Mouse (Mus musculus): ENCODE data around the gene Nudt16l1.

Gene Nudt16l1

DNA sequence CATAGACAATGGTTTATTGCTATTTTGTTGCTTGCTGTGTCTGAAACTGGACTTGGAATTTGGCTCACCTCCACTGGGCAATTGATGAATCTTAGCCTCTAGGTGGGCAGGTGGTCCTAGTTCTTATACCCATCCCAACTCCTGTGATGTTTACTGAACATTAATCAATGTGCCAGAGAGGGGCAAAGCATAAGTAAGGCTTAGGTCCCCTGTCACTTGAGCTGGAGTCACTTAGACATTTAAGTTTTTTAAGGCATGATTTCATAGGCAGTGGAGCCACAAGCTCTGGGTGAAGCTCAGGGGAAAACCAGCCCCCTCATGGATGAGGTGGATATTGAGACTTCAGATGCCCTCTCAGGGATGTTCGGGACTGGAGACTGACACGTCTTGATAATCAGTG lies at the start of gene Nudt16l1:
Gene Nudt16l1 (plus strand): TSS at position 301 of the 400 bp plus-strand sequence.
- DNase-seq (ENCODE audit: low spot score in 2 of 2): no peak

- DNase-seq (ENCODE audit: low spot score in 2 of 2): no peak
Measured at GRCm38 (mm10) chr16:4890201-4890709, 48.3 kb upstream of the Nudt16l1 start.

DNA sequence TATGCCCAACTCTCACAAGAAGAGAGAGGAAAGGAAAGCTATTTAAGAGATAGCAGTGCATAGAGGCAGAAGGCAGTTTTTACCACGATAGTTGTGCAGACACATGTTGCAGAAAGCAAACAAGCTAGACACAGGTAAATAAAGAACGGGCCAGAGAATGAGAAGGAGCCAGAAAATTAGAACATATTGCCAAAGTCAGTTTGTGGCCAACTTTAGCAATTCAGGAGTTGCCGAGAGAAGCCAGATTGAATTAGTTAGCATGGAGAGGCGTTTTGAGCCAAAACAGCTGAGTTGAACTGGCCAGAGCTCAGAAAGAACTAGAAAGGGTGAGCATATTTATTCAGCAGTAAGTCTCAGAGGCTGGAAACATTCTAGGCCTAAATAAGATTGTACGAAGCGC lies 46.4 kb upstream of the Nudt16l1 start:
- no peak for DNase-seq (ENCODE audit: low spot score in 2 of 2)

DNA sequence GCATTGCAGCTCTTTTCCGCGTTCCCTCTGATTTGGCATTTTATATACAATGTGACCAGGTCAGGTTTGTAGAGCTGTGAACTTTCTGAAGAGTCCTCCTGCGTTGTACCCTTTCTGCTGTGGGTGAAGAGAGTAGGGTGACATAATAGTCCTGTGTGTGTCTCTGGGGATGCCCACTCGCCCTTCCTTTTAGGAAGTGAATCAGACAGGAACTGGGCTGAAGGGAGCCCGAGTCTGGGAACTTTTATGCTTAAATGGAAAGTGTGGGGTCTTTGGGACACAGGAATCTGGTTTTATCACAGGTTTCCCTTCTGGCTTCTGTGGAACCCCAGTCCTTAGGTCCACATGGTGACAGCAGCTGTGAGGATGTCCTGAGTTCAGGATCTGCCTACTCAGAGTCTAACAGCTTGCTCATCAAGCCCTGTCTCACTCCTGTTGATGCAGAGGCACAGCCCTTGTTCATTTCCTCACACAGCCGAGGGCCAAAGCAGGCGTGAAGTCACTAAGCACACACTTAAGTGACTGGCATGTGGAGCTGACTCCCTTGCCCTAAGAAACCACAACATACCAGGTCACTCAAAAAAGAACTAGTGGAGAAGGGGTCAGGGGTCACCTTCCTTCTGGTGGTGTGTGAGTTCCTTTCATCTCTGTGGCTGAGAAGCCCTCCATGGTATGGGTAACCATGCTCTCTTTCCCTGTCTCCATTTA lies 44.2 kb upstream of the Nudt16l1 start:
- no peak for DNase-seq (ENCODE audit: low spot score in 2 of 2)

DNA sequence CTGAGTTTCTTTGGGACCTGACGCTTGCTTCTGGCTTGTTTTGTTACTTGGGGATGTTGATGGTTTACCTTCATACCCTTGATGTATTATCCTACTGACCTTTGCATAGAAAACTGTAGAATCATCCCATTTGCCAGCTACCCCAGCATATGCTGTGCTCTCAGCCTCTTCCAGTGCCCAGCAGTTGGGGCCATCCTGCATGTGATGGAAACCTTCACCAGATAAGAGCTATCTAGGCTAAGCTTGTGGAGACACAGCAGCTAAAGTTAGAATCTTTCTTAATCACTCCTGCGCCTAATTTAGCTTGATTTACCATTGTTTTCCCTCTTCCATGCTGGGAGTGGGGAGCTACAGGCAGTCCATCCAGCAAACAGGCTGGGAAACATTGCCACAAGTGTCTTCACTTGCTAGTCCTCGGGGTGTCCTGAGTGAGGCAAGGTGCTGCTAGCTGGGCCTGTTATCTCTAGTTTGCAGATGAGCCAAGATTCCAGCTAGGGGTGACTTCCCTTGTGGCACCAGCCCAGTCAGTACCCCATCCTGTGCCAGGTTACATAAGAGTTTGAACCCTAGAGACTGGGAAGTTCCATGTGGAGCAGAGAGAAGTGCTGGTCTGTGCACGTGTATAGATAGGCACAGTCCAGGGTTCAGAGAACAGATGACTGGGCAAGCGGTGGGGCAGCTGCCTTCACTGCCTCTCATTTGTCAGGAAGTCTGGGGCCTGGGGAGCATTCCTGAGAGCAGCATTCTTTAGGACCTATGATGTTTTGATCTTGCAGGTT lies 42.1 kb upstream of the Nudt16l1 start:
- no peak for DNase-seq (ENCODE audit: low spot score in 2 of 2)

DNA sequence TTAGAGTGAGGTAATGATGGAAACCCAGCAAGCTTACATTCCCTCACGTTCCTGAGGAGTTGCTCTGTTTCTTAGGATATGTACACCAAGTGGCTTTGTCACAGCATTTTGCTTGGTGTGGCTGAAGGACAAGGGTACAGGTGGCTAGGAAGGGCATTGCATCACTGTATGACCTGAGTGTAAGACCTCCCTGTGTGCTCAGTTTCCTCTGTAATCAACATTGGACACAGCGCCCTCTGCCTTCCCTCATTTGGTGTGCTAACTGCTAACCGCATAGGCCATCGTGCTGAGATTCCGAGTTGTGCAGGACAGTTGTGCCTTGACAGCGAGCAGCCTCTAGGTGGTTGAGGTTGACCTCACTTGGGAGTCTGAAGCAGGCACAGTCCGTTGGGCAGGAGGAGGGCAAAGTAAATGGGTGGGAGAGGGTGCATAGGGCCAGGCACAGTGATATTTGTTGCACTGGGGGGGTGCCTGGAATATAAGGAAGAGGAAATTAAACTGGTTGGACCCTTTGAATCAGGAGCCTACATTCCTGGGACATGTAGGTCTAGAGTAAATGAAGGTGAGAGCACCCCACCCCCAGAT lies 41.3 kb upstream of the Nudt16l1 start:
- DNase-seq (ENCODE audit: low spot score in 2 of 2): no peak

DNA sequence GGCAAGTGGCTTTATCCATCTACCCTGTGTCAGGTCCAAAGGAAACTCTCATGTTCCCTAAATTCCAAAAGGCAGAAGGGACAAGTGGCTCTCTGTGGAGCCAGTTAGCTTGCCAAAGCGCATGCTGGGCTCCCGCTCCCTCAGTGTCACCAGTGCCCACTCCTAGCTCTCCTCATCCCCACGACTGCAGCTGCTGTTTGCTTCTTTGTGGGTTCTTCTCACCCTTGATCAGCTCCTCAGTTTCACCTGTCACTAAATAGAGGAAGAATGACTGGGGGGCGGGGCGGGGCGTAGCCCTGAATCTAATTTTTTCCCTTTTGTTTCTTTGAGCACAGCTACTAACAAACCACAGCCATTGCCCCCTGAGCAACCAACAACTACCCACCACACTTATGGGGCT lies 39.7 kb upstream of the Nudt16l1 start:
- DNase-seq (ENCODE audit: low spot score in 2 of 2): no peak

GRCm38 (mm10) chr16:4899711-4900110 lies 38.9 kb upstream of the Nudt16l1 start:
- DNase-seq (ENCODE audit: low spot score in 2 of 2): no peak

GRCm38 (mm10) chr16:4901167-4901566 lies 37.4 kb upstream of the Nudt16l1 start:
- no peak for DNase-seq (ENCODE audit: low spot score in 2 of 2)

DNA sequence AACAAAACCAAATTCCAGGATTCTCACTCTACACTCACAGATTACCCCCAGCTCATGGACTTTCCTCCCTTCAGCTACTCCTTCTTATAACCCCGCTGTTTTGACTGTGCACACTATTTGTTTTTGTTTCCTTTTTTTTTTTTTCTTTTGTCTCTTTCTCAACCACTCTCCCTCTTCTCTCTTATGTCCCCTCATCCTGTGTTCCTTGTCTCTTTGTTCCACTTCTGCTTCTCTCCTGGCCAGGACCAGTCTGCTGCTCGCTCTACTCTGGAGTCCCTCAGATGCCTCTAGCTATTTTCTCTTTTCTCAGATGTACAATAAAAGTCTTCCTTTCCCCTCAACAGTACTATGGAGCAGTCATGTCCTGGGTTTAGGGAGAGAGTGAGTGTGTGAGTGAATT lies 36.2 kb upstream of the Nudt16l1 start:
- no peak for DNase-seq (ENCODE audit: low spot score in 2 of 2)

DNA sequence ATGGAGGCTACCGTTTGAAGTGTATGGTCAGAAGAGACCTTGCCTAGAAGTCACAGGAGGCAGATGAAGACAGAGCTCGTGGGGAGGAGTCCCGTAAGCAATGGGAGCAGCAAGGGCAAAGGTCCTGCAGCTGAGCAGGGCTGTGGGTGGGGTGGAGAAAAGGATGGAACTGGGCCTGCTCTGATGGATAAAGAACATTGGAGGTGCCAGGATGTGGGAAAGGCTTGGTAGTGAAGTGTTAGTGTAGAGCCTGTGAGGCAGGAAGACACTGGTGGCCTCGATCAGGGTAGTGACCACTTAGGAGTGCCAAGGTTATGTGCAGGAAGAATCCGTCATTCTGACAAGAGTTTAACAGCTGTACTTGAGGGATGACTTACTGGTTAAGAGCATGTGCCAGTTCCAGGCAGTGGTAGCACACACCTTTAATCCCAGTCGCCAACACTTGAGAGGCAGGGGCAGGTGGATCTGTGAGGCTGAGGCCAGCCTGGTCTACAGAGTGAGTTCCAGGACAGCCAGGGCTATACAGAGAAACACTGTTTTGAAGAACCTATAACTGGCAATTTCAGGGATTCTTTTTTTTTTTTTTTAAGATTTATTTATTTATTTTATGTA lies 35.0 kb upstream of the Nudt16l1 start:
- DNase-seq (ENCODE audit: low spot score in 2 of 2): no peak

- no peak for DNase-seq (ENCODE audit: low spot score in 2 of 2)
Measured at GRCm38 (mm10) chr16:4904878-4905277, 33.7 kb upstream of the Nudt16l1 start.

DNA sequence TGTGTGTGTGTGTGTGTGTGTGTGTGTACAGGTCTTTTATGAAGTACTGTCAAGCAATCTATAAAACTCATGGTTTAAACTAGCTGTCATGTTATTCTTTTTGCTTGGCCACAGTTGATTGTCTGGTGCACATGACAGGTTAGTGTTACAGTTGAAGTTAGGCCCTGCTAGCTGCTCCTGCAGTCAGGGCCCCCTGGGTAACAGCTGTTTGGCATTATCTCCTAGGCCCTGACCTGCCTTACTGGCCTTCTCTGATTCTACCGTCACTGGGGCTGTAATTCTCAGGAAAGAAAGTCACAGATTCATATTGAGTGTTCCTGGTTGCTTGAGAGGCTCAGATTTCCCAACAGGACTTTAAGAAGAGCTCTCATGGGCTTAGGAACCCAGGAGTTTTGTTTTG lies 33.0 kb upstream of the Nudt16l1 start:
- no peak for DNase-seq (ENCODE audit: low spot score in 2 of 2)

GRCm38 (mm10) chr16:4906559-4906958 lies 32.0 kb upstream of the Nudt16l1 start:
- no peak for DNase-seq (ENCODE audit: low spot score in 2 of 2)

- no peak for DNase-seq (ENCODE audit: low spot score in 2 of 2)
Measured at GRCm38 (mm10) chr16:4907386-4907785, 31.2 kb upstream of the Nudt16l1 start.

- DNase-seq (ENCODE audit: low spot score in 2 of 2): no peak
Measured at GRCm38 (mm10) chr16:4907972-4908371, 30.6 kb upstream of the Nudt16l1 start.

GRCm38 (mm10) chr16:4909745-4910144 lies 28.8 kb upstream of the Nudt16l1 start:
- no peak for DNase-seq (ENCODE audit: low spot score in 2 of 2)

DNA sequence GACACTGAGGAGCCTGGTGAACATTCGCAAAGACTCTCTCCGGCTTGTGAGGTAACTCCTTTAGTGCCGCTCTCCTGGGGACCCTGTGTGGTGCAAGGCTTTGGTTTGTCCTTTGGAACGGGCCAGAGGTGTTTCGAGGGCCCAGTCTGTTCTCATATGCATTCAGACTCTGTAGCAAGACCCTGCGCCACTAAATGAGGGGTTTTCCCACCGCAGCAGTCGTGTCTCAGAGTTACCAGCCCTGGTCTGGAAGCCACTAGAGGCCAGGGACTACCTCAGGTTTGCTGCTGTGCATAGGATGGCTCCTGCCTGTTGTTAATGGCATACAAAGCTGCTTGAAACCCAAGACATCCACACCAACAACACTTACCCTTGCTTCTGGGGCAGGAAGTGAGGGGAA lies 27.8 kb upstream of the Nudt16l1 start:
- DNase-seq (ENCODE audit: low spot score in 2 of 2): no peak

DNA sequence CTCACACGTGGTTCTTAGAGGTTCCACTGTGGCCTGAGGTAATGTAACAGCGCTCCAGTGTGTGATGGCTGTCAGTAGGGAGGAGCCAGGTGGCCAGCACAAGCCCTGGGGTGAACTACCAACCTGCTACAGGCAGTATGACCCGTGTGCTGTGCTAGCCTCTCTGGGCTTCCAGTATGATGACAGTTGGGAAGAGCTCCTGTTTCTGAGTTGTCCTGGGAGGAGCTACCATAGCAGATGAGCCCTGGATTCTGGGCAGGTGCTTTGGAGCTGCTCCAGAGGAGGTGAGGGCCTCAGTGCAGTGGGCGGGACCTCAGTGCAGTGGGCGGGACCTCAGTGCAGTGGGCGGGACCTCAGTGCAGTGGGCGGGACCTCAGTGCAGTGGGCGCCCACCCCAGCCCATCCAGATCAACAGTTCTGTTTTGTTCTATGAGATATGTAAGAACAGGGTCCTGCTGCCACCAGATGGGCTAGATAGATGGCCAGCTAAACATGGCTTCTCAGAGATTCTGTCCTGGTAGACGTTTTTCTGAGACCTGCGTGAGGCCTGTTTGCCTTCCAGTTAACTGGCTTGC lies 26.4 kb upstream of the Nudt16l1 start:
- no peak for DNase-seq (ENCODE audit: low spot score in 2 of 2)

DNA sequence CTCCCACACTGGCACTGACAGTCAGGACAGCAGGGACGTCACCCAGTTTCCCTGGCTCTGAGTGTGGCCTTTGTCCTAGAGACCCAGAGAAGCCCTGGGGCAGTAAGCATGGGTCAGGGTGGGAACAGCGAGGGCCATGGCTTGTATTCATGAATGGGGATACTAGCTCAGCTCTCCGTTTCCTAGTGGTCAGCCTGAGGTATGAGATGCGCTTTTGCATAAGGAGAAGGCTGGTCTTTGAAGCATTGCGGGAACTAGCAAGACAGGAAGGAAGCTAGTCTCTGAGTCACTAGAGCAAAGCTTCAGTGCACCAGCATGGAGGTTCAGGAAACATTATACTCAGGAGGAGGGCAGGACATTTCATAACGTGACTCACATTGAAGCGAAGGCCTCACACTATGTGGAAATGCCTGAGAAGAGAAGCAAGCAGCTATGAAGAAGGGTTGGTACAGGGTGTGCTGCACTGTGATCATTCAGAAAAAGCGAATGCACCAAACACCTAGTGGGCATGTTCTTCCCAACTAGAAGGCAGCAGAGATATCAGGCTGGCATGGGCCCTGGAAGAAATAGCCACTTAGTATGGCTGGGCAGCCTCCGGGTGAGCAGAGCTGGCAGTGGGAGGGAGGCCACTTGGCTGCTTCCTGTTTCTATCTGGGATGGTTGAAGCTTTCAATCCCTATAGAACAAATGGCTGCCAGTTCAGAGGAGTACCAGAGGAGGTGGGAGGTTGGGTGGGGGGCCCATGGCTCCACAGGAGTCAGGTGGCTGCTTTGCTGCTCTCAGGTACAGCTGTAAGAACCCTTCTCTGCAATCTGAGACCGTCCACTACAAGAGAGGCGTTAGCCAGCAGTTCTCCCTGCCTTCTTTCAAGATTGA lies 25.4 kb upstream of the Nudt16l1 start:
- DNase-seq (ENCODE audit: low spot score in 2 of 2): no peak

Data from frontal cortex, postnatal 36 days (tissue).